Mouse (Mus musculus) embryo, embryonic 9.5 days (tissue): ENCODE measurements around the gene Sec14l3.

ENCODE experiments used
- DNase-seq: peaks from one replicate; pipeline ENCODE4 v3.0.0-alpha.2; 2017; ENCODE audit errors: extremely low spot score

Gene Sec14l3

GRCm38 (mm10) chr11:4060866-4061575, 3.6 kb upstream of the Sec14l3 start:
- no peak for DNase-seq

DNA sequence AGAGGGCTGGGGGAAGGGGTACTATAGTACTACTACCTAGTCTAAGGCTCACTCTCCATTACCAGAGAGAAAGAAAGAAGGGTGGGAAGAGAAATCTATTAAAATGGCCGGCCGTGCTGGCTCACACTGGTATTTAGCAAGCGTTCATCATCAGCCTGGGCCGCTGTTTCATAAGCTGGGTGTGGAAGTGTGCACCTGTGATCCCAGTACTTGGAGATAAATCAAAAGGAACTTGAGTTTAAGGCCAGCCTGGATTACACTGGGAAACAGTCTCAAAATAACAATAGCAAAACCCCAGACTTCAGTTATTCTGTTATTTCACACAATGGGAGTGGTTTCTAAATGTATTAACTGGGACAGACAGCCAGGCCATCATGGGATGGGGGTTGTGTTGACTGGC, 2.1 kb upstream of the Sec14l3 start:
- no peak for DNase-seq

- no peak for DNase-seq
Measured at GRCm38 (mm10) chr11:4062981-4063380, 1.7 kb upstream of the Sec14l3 start.

- no peak for DNase-seq
Measured at GRCm38 (mm10) chr11:4069664-4070063, 5.0 kb downstream of the Sec14l3 start.

- peak; percentile 54 for DNase-seq
Measured at GRCm38 (mm10) chr11:4076633-4077032, 12.0 kb downstream of the Sec14l3 start.

GRCm38 (mm10) chr11:4078267-4078933, 13.8 kb downstream of the Sec14l3 start:
- no peak for DNase-seq

DNA sequence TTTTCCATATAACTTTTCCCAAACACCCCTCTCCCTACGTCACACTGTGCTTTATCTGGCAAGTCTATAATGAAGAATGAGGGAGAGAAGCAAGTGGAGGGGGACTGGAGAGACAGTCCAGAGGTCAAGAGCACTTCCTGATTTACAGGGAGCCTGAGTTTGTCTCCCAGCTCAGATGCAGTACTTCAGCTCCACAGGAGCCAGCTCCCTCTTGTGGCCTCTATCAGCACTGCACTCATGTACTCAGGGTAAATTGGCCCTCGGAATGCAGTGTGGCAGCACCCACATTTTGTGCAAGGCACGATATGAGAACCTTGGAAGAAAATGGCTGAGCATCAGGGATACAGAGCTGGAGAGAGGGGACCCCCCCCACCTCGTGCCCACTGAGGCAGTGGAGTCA, 15.6 kb downstream of the Sec14l3 start:
- DNase-seq: peak; percentile 44

DNA sequence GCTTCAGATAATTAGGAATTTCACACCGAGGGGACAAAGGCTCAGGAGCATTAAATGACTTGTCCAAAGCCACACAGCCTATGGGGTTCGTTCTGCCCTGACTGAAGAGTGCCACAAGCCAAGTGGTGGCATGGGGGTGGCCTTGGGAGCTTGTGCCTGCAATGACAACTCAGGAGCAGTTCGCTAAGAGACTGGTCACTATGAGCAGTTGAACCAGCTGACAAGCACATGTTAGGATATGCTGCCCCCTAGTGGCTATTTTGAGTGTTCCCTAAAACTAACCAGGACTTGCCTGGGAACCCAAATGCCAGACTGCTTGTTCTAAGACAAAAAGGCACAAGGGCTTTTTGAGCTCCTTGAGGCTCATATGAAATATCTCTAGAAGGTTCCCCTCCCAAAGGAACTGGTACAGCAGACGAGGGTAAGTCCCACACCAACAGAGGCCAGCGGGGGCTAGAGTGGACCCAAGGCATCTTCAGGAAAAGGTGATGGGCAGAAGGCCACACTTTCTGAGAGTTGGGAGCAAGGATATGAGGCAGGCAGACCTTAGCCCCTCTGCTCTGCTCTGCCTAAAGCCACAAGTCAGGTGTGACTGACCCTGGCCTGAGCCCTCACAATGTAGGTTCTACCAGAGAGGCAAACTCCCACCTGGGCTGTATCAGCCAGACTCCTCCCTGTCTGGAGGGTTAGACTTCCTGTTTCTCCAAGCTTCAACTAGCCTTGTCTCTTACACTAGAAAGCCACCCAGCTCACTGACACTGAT, 18.9 kb downstream of the Sec14l3 start:
- DNase-seq: peak; percentile 69

DNA sequence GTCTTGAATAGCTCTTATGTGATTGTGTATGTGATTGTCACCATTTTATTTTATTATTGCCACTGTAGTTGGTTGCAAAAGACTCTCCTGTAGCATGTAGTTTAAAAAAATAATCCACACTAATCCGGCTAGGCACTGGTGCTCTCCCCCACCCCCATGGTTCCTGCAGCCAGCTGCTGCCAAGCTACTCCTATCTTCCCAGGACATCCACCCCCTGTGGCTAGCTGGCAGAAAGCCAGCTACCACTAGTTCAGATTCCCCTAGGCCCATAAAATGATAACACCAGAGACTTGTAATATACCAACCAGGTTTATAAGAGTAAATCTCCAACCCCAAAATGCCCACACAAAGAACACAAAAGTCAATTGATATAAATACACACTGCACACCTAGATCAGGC, 21.6 kb downstream of the Sec14l3 start:
- DNase-seq: no peak

DNA sequence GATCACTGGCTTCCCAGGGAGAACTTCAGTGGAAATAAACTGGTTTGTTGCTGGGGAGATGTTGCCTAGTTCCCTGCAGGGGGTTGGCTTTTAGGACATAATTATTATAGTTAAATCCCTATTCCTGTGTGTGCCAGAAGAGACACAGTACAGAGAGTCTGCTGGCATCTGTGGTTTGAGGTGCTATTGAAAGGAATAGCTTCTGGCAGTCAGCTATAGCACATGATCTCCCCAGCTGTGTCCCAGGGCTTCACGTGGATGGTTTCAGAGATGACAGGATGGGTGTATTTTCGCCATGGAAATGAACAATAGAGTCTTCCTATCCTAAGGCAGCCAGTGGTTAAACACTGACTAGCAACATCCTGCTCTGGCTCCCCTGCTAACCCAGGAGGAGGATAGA, 22.6 kb downstream of the Sec14l3 start:
- DNase-seq: no peak

DNA sequence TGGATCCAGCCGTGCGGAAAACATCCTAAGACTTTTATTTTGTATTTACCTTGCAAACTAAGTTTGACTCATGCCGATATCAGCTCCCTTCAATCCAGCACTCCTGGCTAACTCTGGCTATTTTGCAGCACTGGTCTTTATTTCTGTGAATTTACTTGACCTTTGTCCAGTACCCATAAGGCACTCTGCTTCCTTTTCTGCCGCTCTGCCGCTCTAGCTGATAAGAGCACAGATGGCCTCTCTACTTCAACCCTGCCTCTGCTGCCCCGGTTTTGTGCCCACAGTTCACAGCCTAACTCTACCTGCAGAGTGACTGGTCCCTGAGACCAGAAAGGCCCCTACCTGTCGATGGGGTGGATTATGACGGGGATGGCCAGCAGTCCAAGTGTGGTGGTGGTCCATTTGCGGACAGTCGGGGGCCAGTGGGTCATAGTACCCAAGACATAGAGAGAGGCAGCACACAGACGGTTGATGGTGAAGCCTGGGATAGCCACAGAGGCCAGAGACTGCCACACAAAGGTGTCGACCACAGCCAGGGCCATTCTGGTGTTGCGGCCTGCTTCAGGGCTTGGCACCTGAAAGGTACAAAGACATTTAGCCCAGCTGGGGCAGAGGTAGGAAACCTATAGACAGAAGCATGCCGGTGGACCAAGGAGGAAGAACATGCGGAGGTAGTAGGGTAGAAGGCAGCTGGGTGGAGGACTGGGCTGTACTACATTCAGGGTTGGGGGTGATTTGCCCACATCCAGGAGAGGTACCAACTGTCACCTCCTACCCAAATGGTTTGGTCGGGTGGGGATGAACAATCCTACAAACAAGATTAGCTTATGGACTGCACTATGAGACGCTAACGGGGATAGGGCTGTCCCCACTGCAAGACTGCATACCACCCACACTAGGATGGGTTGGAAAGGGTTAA, 29.1 kb downstream of the Sec14l3 start:
- no peak for DNase-seq

GRCm38 (mm10) chr11:4094378-4095170, 29.9 kb downstream of the Sec14l3 start:
- peak; percentile 68 for DNase-seq

GRCm38 (mm10) chr11:4095171-4096053, 30.8 kb downstream of the Sec14l3 start, which contains the start of gene Mtfp1:
TSS of gene Mtfp1 (minus strand) at chr11:4095445.
- peak; percentile 68 for DNase-seq

DNA sequence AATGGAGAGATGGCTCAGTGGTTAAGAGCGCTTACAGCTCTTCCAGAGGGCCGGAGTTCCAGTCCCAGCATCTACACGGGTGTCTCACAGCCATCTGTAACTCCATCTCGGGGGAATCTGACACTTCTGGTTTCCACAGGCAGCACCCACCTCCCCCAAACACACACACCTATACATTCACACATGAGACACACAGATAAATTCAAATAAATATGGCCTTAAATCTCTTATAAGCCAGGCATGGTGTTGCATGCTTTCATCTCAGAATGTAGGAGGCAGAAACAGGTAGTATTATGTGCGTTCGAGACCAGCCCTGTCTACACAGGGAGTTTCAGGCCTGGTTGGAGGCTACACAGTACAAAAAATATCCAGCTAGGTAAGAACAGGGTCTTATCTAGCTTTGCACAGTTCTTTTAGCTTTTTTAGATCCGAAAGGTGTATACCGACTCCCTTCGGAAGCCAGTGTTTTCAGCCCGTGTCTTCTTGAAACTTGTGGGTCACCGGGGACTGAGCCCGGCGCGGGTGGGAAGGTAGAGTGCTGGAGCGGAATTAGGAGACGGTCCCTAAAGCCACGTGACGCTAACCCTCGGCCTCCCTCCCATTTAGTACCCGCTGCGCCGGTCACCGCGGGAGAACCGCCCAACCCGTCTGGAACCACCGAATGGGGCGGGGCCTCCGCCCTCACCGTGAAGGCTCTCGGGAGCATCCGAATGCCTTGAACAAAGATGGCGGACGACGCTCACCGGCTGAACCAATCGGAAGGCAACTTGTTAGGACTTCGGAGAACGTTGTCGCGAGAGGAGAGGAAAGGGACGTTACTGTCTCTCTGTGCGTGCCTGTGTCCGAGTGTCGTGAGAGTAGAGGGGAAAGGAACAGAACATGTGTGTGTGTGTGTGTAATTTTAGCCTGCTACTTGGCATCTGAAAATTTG, 31.7 kb downstream of the Sec14l3 start:
- peak; percentile 96 for DNase-seq

DNA sequence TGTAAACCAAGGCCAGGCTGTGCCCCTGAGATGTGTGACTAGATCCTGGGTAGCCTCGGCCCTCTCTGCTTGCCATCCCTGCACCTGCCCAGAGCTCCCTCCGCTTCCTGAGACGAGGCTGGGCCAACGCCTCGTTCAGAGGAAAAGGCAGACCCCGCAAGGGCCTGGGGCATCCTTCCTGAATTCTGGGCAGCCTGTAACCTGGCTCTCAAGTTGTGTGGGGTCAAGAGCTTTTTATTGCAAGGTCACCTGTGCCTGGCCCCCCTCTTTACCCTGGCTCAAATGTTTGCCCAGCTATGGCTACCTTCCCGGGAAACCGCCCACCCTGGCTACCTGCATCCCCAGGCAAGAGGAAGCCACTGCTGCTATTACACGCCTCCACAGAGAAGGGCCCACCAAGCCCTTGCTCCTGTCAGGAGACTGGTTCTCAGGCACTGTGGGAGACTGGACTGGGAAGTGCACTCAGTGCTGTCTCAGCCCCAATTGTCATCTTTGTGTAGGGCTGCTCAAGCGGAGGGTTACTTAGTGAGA, 32.5 kb downstream of the Sec14l3 start:
- no peak for DNase-seq

DNA sequence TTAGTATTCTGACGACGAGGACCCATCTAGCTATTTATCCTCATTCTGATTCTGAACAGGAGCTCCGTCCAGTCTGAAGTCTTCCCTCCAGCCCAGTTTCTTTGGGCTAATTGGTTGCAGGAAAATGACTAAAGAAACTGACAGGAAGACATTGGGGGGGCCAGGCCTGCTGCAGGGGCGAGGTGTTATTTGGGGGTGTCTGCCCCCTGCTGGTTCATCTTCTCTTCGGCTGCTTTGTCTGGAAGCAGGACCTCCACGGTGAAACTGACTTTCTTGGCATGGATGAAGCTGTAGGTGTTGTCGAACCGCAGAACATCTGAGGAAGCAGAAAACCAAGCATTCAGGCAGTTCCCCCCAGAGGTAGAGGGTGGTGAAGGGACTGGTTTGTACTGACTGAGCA, 33.5 kb downstream of the Sec14l3 start:
- no peak for DNase-seq

DNA sequence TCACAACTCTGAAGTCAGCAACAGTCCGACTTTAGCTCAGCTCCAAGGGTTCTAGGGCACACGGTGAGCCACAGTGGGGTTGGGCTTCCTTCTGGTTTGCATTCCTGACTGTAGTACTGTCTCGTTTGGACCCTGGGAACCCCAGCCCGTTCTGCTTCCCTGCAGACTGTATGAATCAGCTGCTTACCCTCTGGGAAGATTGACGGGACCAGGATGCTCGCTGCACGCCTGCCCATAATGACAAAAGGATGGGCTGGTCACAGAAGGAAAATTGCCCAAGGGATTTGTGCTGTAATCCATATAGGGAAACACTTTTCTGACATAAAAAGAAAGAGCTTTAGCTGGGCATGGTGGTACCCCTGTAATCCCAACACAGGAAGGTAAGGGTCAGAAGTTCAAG, 34.2 kb downstream of the Sec14l3 start:
- DNase-seq: no peak

GRCm38 (mm10) chr11:4099447-4099846, 34.8 kb downstream of the Sec14l3 start:
- DNase-seq: no peak
